Mouse (Mus musculus) CH12.LX (cell line): ENCODE data around the gene Atp13a2. TPM values are rescaled to one million over a fixed set of nuclear protein-coding genes. Genes with fewer than 3 reads are reported as not detected.
A peak's percentile ranks its signal among the peaks of the same experiment; 100 is the strongest.

ENCODE experiments used
- DNase-seq: peaks from one replicate; pipeline ENCODE4 v3.0.0-alpha.2; 2013; ENCODE audit errors: extremely low read depth
- H3K27ac ChIP-seq: 2 replicates; pipeline ENCODE4 v1.5.1; 2012; ENCODE audit warnings: low read depth, mild to moderate bottlenecking, control low read depth, moderate library complexity; ENCODE audit not compliant: insufficient read depth
- H3K27me3 ChIP-seq: replicated peaks from 2 replicates; pipeline ENCODE3; 2012; ENCODE audit warnings: inconsistent platforms
- H3K36me3 ChIP-seq, 2 experiments: replicated peaks in 1 of 2; 2 replicates each; pipeline versions ENCODE3 to v1.6.1; 2012; ENCODE audit warnings: inconsistent platforms in 1 of 2, low read length in 1 of 2, mild to moderate bottlenecking in 1 of 2, mixed read lengths in 1 of 2, moderate library complexity in 1 of 2; ENCODE audit not compliant: control insufficient read depth in 1 of 2, insufficient read depth in 1 of 2
- H3K4me1 ChIP-seq, 2 experiments: 2 replicates each; pipeline ENCODE4 v1.6.1; 2012; ENCODE audit warnings: inconsistent platforms in 1 of 2, moderate library complexity in 1 of 2; ENCODE audit not compliant: insufficient read depth in 2 of 2, control insufficient read depth in 1 of 2
- H3K4me2 ChIP-seq: 2 replicates; pipeline ENCODE4 v1.6.1; 2012; ENCODE audit warnings: low read depth, mild to moderate bottlenecking, control low read depth; ENCODE audit not compliant: poor library complexity, insufficient read depth, severe bottlenecking
- H3K4me3 ChIP-seq, 3 experiments: fragments of 150-350 bp in 1 of 3; sonication (generic) in 1 of 3; replicated peaks in 1 of 3; 2 replicates each; pipeline versions ENCODE3 to v1.5.1; 2011 to 2012; ENCODE audit warnings: low read depth in 2 of 3, low read length in 2 of 3, mild to moderate bottlenecking in 2 of 3, moderate library complexity in 2 of 3, control low read depth in 1 of 3, improper control_type of control experiment in 1 of 3, inconsistent platforms in 1 of 3, mixed read lengths in 1 of 3; ENCODE audit not compliant: poor library complexity in 1 of 3
- H3K79me2 ChIP-seq: replicated peaks from 2 replicates; pipeline ENCODE4 v1.6.1; 2012; ENCODE audit warnings: mild to moderate bottlenecking, moderate library complexity; ENCODE audit not compliant: control insufficient read depth, poor library complexity, insufficient read depth, severe bottlenecking; ENCODE audit errors: extremely low read depth
- H3K9ac ChIP-seq: 2 replicates; pipeline ENCODE4 v1.6.1; 2012; ENCODE audit warnings: low read depth, mild to moderate bottlenecking, control low read depth, moderate library complexity; ENCODE audit not compliant: insufficient read depth
- H3K9me3 ChIP-seq: replicated peaks from 2 replicates; pipeline ENCODE3; 2012; ENCODE audit warnings: low read length, inconsistent platforms, mixed read lengths
- CTCF ChIP-seq, 2 experiments: IDR thresholded peaks in 1 of 2; conservative IDR thresholded peaks in 1 of 2; 2 replicates each; pipeline ENCODE4 v1.5.1; 2011 to 2012; ENCODE audit warnings: low read depth in 2 of 2, low read length in 2 of 2, improper control_type of control experiment in 1 of 2, inconsistent platforms in 1 of 2, mild to moderate bottlenecking in 1 of 2, moderate library complexity in 1 of 2
- E2F4 ChIP-seq: IDR thresholded peaks from 2 replicates; pipeline ENCODE4 v1.6.1; 2011; ENCODE audit warnings: low read depth, low read length, improper control_type of control experiment; ENCODE audit not compliant: insufficient replicate concordance
- ETS1 ChIP-seq: conservative IDR thresholded peaks from 2 replicates; pipeline ENCODE4 v1.6.1; 2012; ENCODE audit warnings: low read depth, mild to moderate bottlenecking, inconsistent platforms, low read length, improper control_type of control experiment, moderate library complexity
- GABPA ChIP-seq: IDR thresholded peaks from 2 replicates; pipeline ENCODE4 v1.6.1; 2012; ENCODE audit warnings: low read depth, low read length, improper control_type of control experiment, inconsistent platforms; ENCODE audit not compliant: insufficient replicate concordance
- HCFC1 ChIP-seq: IDR thresholded peaks from 2 replicates; pipeline ENCODE4 v1.6.1; 2012; ENCODE audit warnings: low read depth, mild to moderate bottlenecking, inconsistent platforms, low read length, improper control_type of control experiment
- JUN ChIP-seq: IDR thresholded peaks from 2 replicates; pipeline ENCODE4 v1.6.1; 2011; ENCODE audit warnings: low read depth, mild to moderate bottlenecking, low read length, improper control_type of control experiment, moderate library complexity; ENCODE audit not compliant: insufficient read depth
- JUND ChIP-seq: conservative IDR thresholded peaks from 2 replicates; pipeline ENCODE4 v1.6.1; 2011; ENCODE audit warnings: low read depth, low read length, improper control_type of control experiment
- MAZ ChIP-seq: IDR thresholded peaks from 2 replicates; pipeline ENCODE4 v1.6.1; 2012; ENCODE audit warnings: low read depth, mild to moderate bottlenecking, inconsistent platforms, low read length, improper control_type of control experiment, moderate library complexity
- MEF2A ChIP-seq: IDR thresholded peaks from 2 replicates; pipeline ENCODE4 v1.6.1; 2014; ENCODE audit warnings: low read depth, mild to moderate bottlenecking, inconsistent platforms, low read length, improper control_type of control experiment, borderline replicate concordance
- MYC ChIP-seq: IDR thresholded peaks from 2 replicates; pipeline ENCODE4 v1.6.1; 2011; ENCODE audit warnings: low read depth, mild to moderate bottlenecking, improper control_type of control experiment, low read length
- NELFE ChIP-seq: IDR thresholded peaks from 2 replicates; pipeline ENCODE4 v1.6.1; 2011; ENCODE audit warnings: low read depth, low read length, improper control_type of control experiment
- POLR2AphosphoS2 ChIP-seq: IDR thresholded peaks from 2 replicates; pipeline ENCODE4 v1.6.1; 2011; ENCODE audit warnings: low read depth, low read length, improper control_type of control experiment
- RAD21 ChIP-seq: IDR thresholded peaks from 2 replicates; pipeline ENCODE4 v1.6.1; 2011; ENCODE audit warnings: low read depth, mild to moderate bottlenecking, low read length, improper control_type of control experiment, moderate library complexity
- SIN3A ChIP-seq: IDR thresholded peaks from 2 replicates; pipeline ENCODE4 v1.6.1; 2012; ENCODE audit warnings: low read length, improper control_type of control experiment, inconsistent platforms
- SMC3 ChIP-seq: IDR thresholded peaks from 2 replicates; pipeline ENCODE4 v1.6.1; 2011; ENCODE audit warnings: low read depth, low read length, improper control_type of control experiment
- TBP ChIP-seq: conservative IDR thresholded peaks from 2 replicates; pipeline ENCODE4 v1.6.1; 2011; ENCODE audit warnings: low read depth, low read length, improper control_type of control experiment
- TCF12 ChIP-seq: IDR thresholded peaks from 2 replicates; pipeline ENCODE4 v1.6.1; 2014; ENCODE audit warnings: low read depth, mild to moderate bottlenecking, inconsistent platforms, low read length, improper control_type of control experiment
- UBTF ChIP-seq: IDR thresholded peaks from 2 replicates; pipeline ENCODE4 v1.6.1; 2012; ENCODE audit warnings: low read depth, mild to moderate bottlenecking, inconsistent platforms, low read length, improper control_type of control experiment, moderate library complexity
- ZC3H11A ChIP-seq: IDR thresholded peaks from 2 replicates; pipeline ENCODE4 v1.6.1; 2012; ENCODE audit warnings: low read depth, mild to moderate bottlenecking, inconsistent platforms, low read length, improper control_type of control experiment
- dilution Hi-C: fragments of 300-500 bp; cut with MboI; formaldehyde crosslinking; loops from 2 replicates; pipeline ENCODE4 v1.14.3; 2020; ENCODE audit warnings: low sequenced_read_pairs; ENCODE audit not compliant: extremely low pct_unique_long_range_greater_than_20kb, extremely low pct_ligation_motif_present
- in situ Hi-C: fragments of 300-500 bp; cut with MboI; formaldehyde crosslinking; loops from 3 replicates; pipeline ENCODE4 v1.14.3; 2019; ENCODE audit warnings: low sequenced_read_pairs, low pct_ligation_motif_present, low pct_unique_long_range_greater_than_20kb, mixed read lengths
- polyA plus RNA-seq: library from polyadenylated mRNA; unstranded; fragments of >175 nt; gene quantifications from 2 replicates; pipeline ENCODE4 v1.2.1, GENCODE M21; 2012; ENCODE audit warnings: low read depth; ENCODE audit not compliant: insufficient read length
- total RNA-seq, 2 experiments: library from RNA; depleted of rRNA; stranded (reverse); fragments of 300-350 nt in 1 of 2; fragments of >200 nt in 1 of 2; gene quantifications; 2 replicates each; pipeline ENCODE4 v1.2.3; 2012 to 2014

The Atp13a2 gene
- total and polyA plus RNA-seq, 3 experiments, result 22.2 to 54.7 (median 48.5) TPM

- Histone ChIP-seq H3K79me2 (no peaks in the 10 kb centered on the region), H3K4me3 (no peak overlapping the region), H3K27ac (no peak overlapping the region), H3K36me3 (peaks cover 62 to 80% of the 10 kb centered on the region in 2 experiments), H3K9me3 (peaks cover 22% of the 10 kb centered on the region), H3K9ac (no peak overlapping the region), H3K4me2 (no peak overlapping the region), H3K27me3 (no peaks in the 10 kb centered on the region), H3K4me1 (peaks cover 4 to 11% of the 10 kb centered on the region in 2 experiments)
- in situ Hi-C loops (no loop called here), dilution Hi-C loops (no loop called here)
- TF ChIP-seq RAD21, result no peak
- TF ChIP-seq POLR2AphosphoS2, result no peak
- no peak for TF ChIP-seq ZC3H11A
- no peak for TF ChIP-seq UBTF
- TF ChIP-seq MAZ, result no peak
- TF ChIP-seq GABPA, result no peak
- TF ChIP-seq E2F4, result no peak
- no peak for TF ChIP-seq TBP
- TF ChIP-seq JUN, result no peak
- no peak for TF ChIP-seq SIN3A
- no peak for TF ChIP-seq TCF12
- TF ChIP-seq NELFE, result no peak
- TF ChIP-seq HCFC1, result no peak
- no peak for TF ChIP-seq MYC
- DNase-seq, result no peak
Observed at GRCm38 (mm10) chr4:140977886-140978692, 8.6 kb upstream of the Atp13a2 start.

- Histone ChIP-seq H3K79me2 (no peaks in the 10 kb centered on the region), H3K9ac (no peak overlapping the region), H3K4me1 (peaks cover 13 to 36% of the 10 kb centered on the region in 2 experiments), H3K4me2 (no peak overlapping the region), H3K9me3 (peaks cover 23% of the 10 kb centered on the region), H3K27me3 (peaks cover 3% of the 10 kb centered on the region), H3K36me3 (peaks cover 29 to 45% of the 10 kb centered on the region in 2 experiments), H3K4me3 (no peak overlapping the region), H3K27ac (no peak overlapping the region)
- in situ Hi-C loops, result no loop called here
- dilution Hi-C loops, result no loop called here
- no peak for DNase-seq
- TF ChIP-seq MYC, result no peak
- TF ChIP-seq ETS1, result no peak
- peak; percentile 24 for TF ChIP-seq RAD21
- no peak for TF ChIP-seq ZC3H11A
- TF ChIP-seq CTCF (conservative IDR thresholded peaks at IDR 0.05 in 1 of 2, IDR thresholded peaks at IDR 0.05 in 1 of 2; ENCODE audit: low read depth in 2 of 2, low read length in 2 of 2), result peak in 1 of 2 experiments; percentile 34; a peak in 2 of 4 replicates
- TF ChIP-seq MEF2A, result no peak
- TF ChIP-seq JUND, result no peak
- TF ChIP-seq SMC3, result 0 out of 2 replicates have a peak, but pooled peaks have one; percentile 8
Observed at GRCm38 (mm10) chr4:140981605-140982004, 5.1 kb upstream of the Atp13a2 start.
